Mouse (Mus musculus) brain, adult 2 months (tissue): ENCODE data around the gene Cdc20.

Source experiments
- DNase-seq: peaks from one replicate; pipeline ENCODE4 v3.0.0; 2011; ENCODE audit warnings: low read depth, low spot score

Gene Cdc20

GRCm38 (mm10) chr4:118417112-118417797, 19.9 kb downstream of the Cdc20 start:
- DNase-seq, result peak; percentile 75

GRCm38 (mm10) chr4:118416329-118416728, 20.8 kb downstream of the Cdc20 start:
- DNase-seq, result peak; percentile 67

DNA sequence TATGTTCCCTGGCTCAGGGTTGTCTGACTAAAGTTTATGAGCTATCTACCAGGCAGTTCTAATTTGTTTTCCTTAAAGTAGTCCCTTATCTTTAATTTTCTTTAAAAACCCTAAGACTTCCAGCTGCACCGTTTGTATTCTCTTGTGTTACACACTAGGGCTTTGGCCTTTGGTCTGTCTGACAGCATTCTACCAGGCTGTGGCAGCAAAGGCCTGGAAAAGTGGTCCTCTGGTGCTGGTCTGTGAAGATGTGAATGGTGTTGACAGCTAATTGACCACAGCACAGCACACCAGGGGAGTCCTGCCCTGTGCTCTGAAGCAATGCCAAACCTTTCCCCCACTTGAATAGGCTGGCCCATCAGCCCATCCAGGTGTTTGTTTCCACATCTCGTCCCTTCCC, 21.4 kb downstream of the Cdc20 start:
- DNase-seq, result peak; percentile 65

DNA sequence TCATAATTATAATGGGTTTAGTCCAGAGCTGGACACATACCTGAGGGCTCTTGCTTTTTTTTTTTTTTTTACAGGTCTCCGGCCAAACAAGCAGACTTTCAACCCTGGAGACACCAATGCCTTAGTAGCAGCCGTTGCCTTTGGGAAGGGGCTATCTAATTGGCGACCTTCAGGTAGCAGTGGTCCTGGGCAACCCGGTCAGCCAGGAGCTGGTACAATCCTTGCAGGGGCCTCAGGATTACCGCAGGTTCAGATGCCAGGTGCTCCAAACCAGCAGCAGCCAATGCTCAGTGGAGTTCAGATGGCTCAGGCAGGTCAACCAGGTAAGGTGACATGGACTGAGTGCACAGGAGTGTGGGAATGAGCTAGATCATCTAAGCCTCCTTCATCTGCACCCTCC, 23.6 kb downstream of the Cdc20 start:
- DNase-seq, result no peak

- no peak for DNase-seq
Measured at GRCm38 (mm10) chr4:118410871-118411270, 26.3 kb downstream of the Cdc20 start.

GRCm38 (mm10) chr4:118409142-118409900, 27.8 kb downstream of the Cdc20 start, which contains the start of the genes Szt2 and Med8:
Gene Szt2 (minus strand): TSS chr4:118409273.
Gene Med8 (plus strand): TSS chr4:118409337.
- peak; percentile 97 for DNase-seq

DNA sequence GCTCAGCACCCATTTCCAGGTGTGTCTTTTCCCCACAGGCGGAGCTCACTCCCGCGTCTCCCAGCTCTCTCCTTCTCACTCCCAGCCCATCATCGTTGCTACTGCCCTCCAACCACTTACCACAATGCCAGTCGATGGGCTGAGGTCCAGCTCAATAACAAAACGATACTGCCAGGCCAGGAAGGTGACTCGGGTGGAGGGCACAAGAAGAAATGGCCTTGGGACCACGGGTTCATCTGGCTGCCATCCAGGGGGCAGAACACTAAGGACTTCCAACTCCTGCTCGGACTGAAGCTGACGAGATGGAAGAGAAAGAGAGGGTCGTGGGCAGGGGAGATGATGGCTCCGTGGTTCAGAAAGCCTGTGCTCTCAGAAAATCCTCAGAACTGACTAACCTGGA, 34.5 kb downstream of the Cdc20 start:
- DNase-seq, result no peak

DNA sequence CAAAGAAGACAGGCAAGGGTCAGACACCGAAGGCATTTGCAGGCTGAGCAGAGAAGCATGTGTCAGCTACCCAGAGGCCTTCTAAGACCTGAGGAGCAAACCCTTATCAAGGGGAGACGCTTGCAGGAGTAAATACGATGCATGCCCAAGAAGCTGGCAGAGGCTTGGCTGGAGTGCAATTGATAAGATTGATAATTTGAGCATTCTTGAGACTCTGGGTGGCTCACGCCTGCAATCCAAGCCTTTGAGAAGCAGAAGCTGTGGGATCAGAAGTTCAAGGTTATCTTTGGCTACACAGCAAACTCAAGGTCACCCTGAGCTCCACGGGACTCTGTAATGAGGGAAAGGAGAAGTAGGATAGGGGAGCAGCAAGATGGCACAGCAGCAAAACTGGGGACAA, 35.2 kb downstream of the Cdc20 start:
- no peak for DNase-seq

- DNase-seq, result no peak
Measured at GRCm38 (mm10) chr4:118401421-118401820, 35.7 kb downstream of the Cdc20 start.

DNA sequence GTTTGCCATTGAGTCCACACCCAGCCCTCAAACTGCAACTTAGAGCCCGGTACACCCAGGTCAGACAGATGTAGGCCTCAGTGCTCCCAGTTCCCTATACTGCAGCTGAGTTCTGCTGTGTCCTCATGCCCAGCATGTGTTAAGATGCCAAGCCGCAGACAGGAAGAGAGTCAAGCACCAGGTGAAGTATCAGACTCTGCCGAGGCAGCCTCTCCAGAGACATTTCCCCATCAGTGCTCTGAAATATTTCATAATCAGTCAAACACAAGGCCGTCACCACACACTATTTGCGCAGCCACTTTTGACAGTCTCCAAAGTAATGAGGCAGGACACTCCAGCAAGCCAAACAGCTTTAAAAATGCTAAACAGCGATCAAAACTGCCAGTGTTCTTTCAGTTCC, 38.8 kb downstream of the Cdc20 start:
- no peak for DNase-seq

- no peak for DNase-seq
Measured at GRCm38 (mm10) chr4:118396433-118396832, 40.7 kb downstream of the Cdc20 start.

GRCm38 (mm10) chr4:118395289-118395688, 41.9 kb downstream of the Cdc20 start:
- DNase-seq, result no peak

- DNase-seq, result no peak
Measured at GRCm38 (mm10) chr4:118394505-118394904, 42.6 kb downstream of the Cdc20 start.

DNA sequence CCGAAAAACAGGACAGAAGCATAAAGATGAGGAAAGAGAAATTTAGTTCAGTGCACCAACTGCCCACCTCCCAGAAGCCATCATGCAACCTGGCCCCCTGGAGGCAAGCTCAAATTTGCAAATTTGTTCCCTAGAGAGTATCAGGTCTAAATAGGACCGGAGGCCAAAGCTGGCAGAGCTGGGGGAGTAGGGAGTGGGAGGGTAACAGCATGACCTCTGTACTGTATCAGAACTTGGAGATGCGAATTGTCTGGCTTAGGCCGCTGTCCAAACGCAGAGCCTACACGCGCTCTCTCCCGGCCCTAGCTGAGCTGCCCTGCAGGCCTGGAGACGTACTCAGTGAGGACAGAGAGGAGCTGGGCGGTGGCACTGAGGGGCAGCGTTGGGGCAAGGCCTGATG, 47.0 kb downstream of the Cdc20 start:
- DNase-seq, result no peak

DNA sequence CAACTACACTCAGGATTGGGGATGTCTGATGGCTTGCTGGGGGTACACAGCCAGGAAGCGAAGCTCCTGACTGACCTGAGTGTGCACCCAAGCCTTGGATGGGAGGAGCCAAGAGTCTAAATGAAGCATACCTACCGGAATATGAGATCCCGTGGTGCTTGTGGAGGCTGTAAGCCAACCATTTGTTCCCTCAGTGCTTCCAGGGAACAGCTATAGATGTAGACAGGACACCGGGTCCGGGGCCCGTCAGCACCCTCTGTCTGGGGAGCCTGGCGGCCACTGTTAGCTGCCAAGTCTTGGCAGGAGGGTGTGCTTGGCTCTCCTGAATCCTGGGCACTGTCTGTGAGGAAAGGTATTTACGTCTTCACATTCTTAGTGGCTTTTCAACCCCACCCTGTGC, 49.8 kb downstream of the Cdc20 start:
- DNase-seq, result no peak

- no peak for DNase-seq
Measured at GRCm38 (mm10) chr4:118383271-118383670, 53.9 kb downstream of the Cdc20 start.
